Mouse (Mus musculus) A20 (cell line): ENCODE results near the gene Tppp3.

Source experiments
- DNase-seq: peaks from one replicate; pipeline ENCODE4 v3.0.0-alpha.2; 2011; ENCODE audit warnings: low read depth, low spot score

The Tppp3 gene

DNA sequence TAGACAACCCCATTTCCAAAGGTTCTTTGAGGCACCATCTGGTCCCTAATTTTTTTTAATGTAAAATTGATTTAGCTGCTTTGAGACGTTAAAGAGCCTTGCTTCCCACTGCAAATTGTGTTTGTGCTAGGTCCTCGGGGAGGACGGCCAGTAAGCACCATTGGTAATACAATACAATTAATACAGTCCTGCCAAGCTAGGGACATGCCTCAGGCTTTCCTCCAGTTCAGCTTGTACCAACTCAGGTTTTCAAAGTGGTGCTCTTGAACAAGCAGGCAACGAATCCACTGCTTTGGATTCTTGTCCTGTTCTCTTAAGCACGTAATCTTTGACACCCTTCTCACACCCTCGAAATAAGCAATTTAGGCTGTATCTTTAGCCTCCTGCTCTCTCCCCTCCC, 38.3 kb downstream of the Tppp3 start:
- DNase-seq, result no peak

- no peak for DNase-seq
These were observed 39.4 kb downstream of the Tppp3 start for GRCm38 (mm10) chr8:105431743-105432515.

DNA sequence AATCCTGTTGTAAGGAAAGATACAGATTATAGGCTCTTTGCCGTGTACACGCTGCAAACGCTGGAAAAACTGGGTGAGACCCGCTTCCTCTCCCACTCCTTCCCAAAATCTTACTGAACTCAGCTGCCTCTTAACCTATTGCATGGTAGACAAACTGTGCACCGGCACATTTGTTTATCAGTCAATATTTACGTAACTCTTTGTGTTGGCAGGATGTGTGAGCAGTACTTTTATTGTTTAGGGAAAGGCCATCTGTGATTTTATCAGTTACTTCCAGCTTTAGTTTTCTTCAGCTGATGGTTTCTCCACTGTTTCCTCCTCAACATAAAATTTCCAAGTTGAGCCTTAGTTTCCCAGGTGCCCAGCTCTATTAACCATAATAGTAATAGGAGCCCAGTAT, 44.4 kb downstream of the Tppp3 start:
- DNase-seq, result no peak

DNA sequence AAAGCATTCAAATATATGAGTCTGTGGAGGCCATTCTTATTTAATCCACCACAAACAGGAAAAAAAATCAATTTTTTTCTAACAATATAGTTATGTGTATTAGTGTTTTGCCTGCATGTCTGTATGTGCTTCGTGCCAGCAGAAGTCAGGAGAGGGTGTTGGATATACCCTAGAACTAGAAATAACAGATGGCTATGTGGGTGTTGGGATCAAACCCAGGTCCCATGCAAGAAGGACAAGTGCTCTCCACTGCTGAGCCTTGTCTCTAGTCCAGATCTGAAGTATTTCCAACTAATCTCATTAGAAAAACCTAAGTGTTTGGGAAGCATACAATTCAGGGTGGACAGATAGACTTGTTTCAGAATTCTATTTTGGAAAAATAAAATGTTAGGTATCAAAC, 49.3 kb downstream of the Tppp3 start:
- no peak for DNase-seq

GRCm38 (mm10) chr8:105419800-105420199, 51.5 kb downstream of the Tppp3 start:
- DNase-seq, result no peak

GRCm38 (mm10) chr8:105418992-105419391, 52.3 kb downstream of the Tppp3 start:
- DNase-seq, result no peak
